Mouse (Mus musculus): ENCODE measurements around the gene Klrb1c.
"Not testable (repeated sequence)": the region's sequence is repeated elsewhere in the genome, so short reads cannot be mapped to it uniquely, and the experiment has no call there.

Klrb1c gene

DNA sequence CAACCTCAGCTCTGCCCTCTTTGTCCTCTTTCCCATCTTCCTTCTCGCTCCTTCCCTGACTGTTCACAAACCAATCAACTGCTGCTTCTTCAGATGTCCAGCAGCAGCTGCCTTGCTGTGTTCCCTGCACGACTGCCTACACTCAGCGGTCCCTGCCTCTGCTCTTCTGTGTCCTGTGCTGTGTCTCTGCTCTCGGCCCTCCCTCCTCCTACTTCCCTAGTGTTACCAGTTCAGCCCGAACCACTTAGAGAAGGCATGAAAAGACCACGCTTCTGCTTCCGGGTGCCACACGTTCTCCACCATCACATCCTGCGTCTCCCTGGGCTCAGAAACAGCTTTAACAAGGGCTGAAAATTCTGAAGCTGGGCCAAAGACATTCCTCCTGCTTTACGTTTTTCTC lies 34.8 kb downstream of the Klrb1c start:
- peak; percentile 44 to 45 for DNase-seq

DNA sequence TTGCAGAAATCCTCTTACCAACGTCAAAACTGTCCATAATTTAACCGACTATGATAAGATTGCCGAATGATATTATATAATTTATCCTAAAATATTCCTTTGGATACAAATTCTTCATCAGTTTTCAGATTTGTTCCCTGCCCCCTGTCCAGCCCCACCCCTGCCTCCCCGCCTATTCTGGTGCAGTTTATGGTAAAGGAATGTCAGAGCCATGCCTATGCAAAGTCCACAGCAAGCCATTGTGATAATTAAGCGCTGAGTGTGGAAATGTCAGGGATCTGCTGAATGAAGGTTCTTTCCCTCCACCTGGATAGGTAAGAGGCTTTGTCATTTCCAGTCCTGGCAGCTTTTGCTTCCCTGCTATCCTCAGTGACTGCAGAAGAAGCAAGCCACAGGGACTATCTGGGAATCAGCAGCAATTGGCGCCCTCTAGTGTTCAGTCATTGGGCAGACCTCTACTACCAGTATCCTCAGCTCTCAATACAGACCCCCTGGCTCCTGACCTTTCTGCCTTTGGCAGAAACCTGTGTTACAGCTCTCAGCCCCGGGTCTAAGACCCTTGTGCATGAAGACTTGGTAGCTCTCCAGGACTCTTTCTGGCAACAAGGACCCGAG lies 35.3 kb downstream of the Klrb1c start:
- DNase-seq = peak; percentile 84 to 90

DNA sequence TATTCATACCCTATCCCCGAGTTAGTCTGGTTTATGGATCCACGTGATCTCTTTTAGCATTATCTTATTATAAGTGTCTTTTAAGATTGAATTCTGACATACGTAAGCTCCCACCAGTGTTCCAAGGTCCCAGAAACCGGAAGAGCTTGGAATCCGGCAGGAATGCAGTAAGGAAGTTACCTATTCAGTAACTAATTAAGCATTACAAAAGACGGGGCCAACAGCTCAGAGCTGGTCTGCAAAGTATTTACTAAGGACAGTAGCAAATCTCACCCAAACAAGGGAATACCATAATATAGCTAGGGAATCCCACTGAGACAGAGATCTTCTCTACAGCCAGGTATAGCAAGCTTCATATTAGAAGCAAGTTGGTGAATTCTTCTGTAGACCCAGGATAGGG lies 42.0 kb downstream of the Klrb1c start:
- DNase-seq = not testable (repeated sequence)

DNA sequence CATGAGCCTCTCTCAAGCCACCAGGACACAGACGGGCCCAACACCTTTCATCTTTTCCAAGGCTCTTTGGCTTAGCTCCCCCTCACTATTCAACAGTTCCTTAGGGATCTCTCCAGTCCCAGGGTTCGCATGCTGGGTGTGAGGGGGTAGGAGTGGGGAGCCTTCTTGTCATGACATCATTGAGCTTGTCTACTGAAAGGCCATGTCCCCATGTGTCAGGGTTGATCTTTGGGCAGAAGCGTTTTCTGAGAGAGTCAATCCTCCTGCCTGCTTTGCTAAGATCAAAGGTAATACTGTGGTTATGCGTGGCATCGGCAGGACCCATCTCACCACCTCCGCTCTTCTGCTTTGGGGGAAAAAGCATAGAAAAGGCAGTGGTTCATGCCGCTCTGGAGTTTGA lies 51.6 kb downstream of the Klrb1c start:
- DNase-seq = no peak

DNA sequence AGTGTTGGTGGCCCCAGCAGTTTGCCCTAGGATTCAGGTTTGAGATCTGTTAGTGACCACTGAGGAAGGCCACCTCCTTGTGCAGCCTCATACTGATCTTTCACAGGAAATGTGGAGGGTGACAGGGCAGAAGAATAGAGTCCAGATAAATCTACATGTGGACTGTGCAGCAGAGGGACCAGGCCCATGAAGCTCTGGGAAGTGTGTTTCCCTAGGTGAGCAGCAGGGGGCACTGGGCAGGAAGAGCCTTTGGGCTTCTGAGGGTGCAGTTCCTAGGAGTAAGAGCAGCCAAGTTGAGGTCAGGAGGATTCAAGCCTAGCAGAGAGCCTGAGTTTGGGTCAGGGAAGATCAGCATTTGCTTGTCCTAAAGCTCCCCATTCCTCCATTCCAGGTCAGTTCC lies 52.9 kb downstream of the Klrb1c start:
- peak; percentile 22 to 30 for DNase-seq

DNA sequence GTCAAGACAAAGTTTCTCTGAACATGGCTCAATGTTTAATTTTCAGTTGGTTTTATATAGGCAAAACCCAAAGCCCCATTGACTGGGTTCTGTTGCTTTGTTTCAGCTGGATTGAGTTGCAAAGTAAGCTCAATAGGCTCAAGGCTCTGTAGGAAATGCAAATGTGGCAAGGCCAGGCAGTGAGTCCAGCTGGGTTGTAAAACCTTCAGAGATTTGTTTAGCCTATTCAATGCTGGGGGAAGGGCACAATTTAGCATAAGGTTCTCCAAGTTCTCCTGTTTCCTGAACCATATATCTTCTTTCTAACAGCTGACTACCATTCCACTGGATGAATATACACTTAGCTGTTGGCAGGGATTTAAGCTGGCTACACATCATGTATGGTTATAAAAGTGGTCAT lies 54.1 kb downstream of the Klrb1c start:
- no peak for DNase-seq

DNA sequence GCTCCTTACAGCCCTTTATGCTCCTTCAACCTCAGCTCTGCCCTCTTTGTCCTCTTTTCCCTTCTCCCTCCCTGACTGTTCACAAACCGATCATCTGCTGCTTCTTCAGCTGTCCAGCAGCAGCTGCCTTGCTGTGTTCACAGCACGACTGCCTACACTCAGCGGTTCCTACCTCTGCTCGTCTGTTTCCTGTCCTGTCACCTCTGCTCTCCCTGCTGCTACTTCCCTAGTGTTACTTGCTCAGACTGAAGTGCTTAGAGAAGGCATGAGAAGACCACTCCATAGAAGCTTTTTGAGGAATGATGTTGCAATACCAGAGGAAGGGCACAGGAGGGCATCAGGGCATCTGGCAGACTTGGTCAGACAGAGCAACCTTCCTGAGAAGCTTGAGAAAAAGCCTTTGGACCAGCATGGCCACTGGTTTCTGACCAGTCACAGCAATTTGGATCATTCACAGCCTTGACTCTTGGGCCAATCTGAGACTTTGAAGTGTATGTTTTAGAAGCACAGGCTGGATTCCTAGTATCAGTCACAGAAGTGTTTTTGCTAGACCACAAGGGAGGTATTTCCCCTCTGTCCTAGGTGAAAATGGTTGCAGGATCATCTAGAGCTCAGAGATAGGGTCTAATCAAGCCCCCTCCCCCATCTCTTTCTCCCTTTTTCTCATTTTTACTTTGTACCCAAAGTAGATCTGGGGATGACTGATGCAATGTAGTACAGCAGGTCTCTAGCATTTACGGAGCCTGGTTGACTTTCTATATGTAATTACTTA lies 54.9 kb downstream of the Klrb1c start:
- DNase-seq = no peak

DNA sequence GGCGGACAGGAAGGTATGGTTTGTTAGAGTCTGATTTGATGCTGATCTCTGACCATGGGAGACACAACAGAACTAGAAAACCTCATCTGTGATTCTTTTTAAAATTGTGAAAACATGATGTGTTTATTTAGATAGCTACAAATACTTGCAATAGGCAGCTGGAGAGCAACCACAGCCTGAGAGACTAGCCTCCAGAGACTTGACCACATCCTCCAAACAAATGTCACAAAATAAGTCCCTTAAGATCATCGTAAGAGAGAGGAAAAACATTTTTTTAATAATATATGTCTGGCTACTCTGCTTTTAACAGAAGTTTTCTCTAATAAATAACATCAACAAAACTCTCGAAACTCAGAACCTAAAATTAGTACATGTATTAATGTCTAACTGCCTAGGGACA lies 57.0 kb downstream of the Klrb1c start:
- DNase-seq = no peak
